Mouse (Mus musculus) embryonic fibroblast, embryonic 13.5 days (primary cell): ENCODE measurements at regions not wholly inside any gene's neighbourhood (a gene's known extent, or its start where the extent isn't known, plus 50 kb on each side); places are given as distances from the start of the nearest gene placed in this dataset.

ENCODE experiments used
- CTCF ChIP-seq: IDR thresholded peaks from 2 replicates; pipeline ENCODE4 v1.5.1; 2011; ENCODE audit warnings: mild to moderate bottlenecking, control low read depth, low read length, moderate library complexity, borderline replicate concordance; ENCODE audit not compliant: insufficient read depth
- POLR2A ChIP-seq: IDR thresholded peaks from 2 replicates; pipeline ENCODE4 v1.6.1; 2011; ENCODE audit warnings: low read depth, mild to moderate bottlenecking, control low read depth, low read length, moderate library complexity

DNA sequence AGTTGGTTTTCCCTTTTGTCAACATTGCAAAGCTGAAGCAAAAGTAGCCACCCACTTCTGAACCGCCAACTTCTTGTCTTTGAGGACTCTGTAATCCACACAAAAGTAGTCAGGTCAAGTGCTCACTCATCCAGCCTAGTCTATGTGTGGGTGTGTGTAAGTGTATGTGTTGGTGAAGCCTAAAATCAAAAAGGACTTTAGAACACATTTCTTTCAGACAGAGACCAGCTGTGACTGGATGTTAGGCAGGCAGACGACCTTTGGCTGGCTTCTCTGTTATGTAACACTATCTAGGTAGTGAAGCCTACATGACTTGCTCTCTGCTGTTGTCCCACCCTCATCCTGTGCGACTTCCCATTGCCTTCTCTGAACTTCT, 67.3 kb upstream of the Sesn3 start:
- TF ChIP-seq CTCF (no peak), POLR2A (no peak)
